Mouse (Mus musculus): Measurements from ENCODE around the gene Rpp25. TPM values are rescaled to one million over a fixed set of nuclear protein-coding genes. Genes with fewer than 3 reads are reported as not detected.
A peak's percentile ranks its signal among the peaks of the same experiment; 100 is the strongest.

The Rpp25 gene
- 0.59 and 0.77 TPM in 2 replicates for polyA plus RNA-seq (2015; fragmentation: Nextera tagmentation; extraction: Ambion mirVana)

DNA sequence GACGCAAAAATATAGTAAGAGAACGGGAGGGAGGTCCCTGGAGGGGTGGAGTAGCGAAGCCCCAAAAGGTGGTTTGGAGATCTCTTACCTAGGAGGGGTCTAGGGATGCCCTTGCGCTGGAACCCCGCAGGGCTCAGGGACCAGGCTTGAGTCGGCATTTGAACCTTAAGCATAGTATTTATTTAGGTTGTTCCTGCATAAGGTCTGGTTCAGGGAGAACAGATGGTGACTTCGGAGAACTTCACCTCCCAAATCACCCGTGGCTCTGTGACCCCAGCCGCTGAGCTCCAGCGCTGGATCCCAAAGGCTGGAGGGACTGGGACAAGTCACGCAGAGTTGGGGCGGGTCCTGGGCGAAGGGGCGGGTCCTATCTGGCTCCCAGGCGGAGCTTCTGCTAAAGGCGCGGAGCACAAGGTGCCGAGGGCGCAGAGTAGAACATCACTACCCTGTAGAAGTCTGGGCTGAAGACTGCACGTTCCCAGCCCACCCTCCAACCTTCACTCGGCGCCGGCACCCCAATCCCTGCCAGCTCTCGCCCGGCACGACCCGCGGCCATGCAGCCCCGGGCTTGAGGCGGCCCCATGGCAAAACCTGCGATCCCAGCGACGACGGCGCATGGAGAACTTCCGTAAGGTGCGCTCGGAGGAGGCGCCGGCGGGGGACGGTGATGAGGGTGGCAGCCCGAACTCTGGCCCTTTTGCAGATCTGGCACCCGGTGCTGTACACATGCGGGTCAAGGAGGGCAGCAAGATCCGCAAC, at the start of gene Rpp25:
Rpp25 (plus strand) TSS at position 405 of the 759 bp plus-strand sequence.
- DNase-seq (no peak), ATAC-seq (ENCODE audit: low read depth) (no peak)
- peak within 1 kb of the TSS; percentile 50 for H3K4me3 ChIP-seq (replicated peaks)
- H3K9ac ChIP-seq, result peak within 1 kb of the TSS; percentile 9; the same call in 1 of the 2 replicates
- 1% methylated on average over 46 of the region's 46 CpGs for WGBS (ENCODE audit: insufficient replicate concordance)
- H3K27me3 ChIP-seq, result peaks cover 90% of the 10 kb centered on the region
- H3K4me2 ChIP-seq, result peak within 1 kb of the TSS; percentile 69
- no peak within 1 kb of the TSS for H3K27ac ChIP-seq
- peaks cover 45% of the 10 kb centered on the region for H3K4me1 ChIP-seq (replicated peaks)
- no peaks in the 10 kb centered on the region for H3K36me3 ChIP-seq
- no peaks in the 10 kb centered on the region for H3K9me3 ChIP-seq (replicated peaks)

DNA sequence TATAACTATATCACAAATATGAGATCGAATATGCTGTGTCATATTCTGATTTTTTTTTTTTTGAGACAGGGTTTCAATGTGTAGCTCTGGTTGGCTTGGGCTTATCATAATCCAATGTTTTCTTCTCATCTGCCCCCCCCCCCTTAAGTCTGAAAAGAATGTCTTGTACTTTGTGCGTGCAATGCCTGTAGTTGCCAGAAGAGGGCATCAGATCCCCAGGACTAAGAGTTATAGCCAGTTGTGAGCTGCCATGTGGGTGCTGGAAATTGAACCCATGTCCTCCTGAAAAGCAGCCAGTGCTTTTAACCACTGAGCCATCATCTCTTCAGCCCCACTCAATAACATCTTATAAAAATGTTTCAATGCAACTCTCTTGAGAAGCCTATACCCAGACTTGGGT, 44.1 kb upstream of the Rpp25 start:
- no peak overlapping the region for H3K4me3 ChIP-seq (replicated peaks)
- no peak overlapping the region for H3K9ac ChIP-seq
- H3K27me3 ChIP-seq, result no peaks in the 10 kb centered on the region
- WGBS (ENCODE audit: insufficient replicate concordance), result 78% methylated on average over 2 of the region's 2 CpGs
- H3K9me3 ChIP-seq (replicated peaks), result no peaks in the 10 kb centered on the region
- ATAC-seq (ENCODE audit: low read depth), result no peak
- H3K36me3 ChIP-seq, result 0 out of 2 replicates have a peak, but pooled peaks cover 3% of the 10 kb centered on the region
- no peak for DNase-seq
- H3K27ac ChIP-seq, result no peak overlapping the region
- H3K4me2 ChIP-seq, result no peak overlapping the region
- no peaks in the 10 kb centered on the region for H3K4me1 ChIP-seq (replicated peaks)

DNA sequence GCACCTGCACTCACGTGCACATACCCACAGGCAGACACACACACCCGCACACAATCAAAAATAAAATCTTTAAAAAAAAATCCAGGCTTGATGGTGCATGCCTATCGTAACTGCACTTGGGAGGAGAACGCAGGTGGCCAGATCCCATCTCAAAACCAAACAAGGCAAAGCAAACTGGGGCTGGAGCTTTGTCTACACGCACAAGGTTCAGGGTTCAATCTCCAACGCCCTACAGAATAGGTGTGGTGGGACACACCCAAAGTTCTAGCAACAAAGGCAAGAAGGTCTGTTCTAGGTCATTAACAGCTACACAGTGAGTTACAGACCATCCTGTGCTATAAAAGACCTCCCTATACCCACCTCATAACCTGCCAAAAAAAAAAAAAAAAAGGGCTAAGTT, 41.0 kb upstream of the Rpp25 start:
- DNase-seq, result no peak
- Histone ChIP-seq H3K27me3 (peaks cover 19% of the 10 kb centered on the region), H3K36me3 (0 out of 2 replicates have a peak, but pooled peaks cover 3% of the 10 kb centered on the region), H3K4me1 (replicated peaks) (peaks cover 25% of the 10 kb centered on the region), H3K4me2 (no peak overlapping the region), H3K9me3 (replicated peaks) (no peaks in the 10 kb centered on the region), H3K27ac (no peak overlapping the region), H3K4me3 (replicated peaks) (no peak overlapping the region), H3K9ac (no peak overlapping the region)
- WGBS (ENCODE audit: insufficient replicate concordance), result 63% methylated on average over 6 of the region's 6 CpGs
- ATAC-seq (ENCODE audit: low read depth), result no peak

GRCm38 (mm10) chr9:57466101-57466500, 37.7 kb upstream of the Rpp25 start:
- peaks cover 26% of the 10 kb centered on the region for H3K27me3 ChIP-seq
- no peak overlapping the region for H3K4me3 ChIP-seq (replicated peaks)
- H3K4me2 ChIP-seq, result 0 out of 2 replicates have a peak overlapping the region, but pooled peaks have one; percentile 12
- no peaks in the 10 kb centered on the region for H3K9me3 ChIP-seq (replicated peaks)
- DNase-seq (no peak), ATAC-seq (ENCODE audit: low read depth) (no peak)
- no peak overlapping the region for H3K27ac ChIP-seq
- peaks cover 29% of the 10 kb centered on the region for H3K4me1 ChIP-seq (replicated peaks)
- whole genome bisulfite sequencing (ENCODE audit: insufficient replicate concordance), result 10% methylated on average over 3 of the region's 3 CpGs
- H3K36me3 ChIP-seq, result no peaks in the 10 kb centered on the region
- H3K9ac ChIP-seq, result no peak overlapping the region

DNA sequence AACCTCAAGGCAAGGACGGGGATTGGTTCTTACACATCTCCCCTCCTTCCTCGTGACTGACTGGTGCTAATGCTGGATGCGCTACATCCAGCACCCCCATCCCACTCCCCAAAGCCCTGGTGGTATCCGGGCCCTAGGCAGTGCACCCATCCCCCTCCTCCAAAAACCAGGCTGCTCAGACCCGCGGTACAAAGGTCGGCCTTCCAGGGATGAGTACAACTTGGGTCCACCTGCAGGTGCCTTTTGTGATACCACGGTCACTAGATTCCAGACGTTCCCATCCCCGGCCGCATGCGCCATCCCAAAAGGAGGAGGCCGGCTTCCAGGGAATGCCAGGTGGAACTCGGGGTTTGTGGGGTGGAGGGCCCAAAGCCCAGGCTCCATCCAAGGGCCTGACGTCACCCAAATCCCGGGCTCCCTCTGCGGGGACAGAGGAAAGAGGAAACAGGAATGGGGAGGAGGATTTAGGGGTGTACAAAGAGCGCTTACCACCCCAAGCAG, 36.5 kb upstream of the Rpp25 start:
- peak overlapping the region; percentile 70 for H3K4me2 ChIP-seq
- H3K4me1 ChIP-seq (replicated peaks), result peaks cover 29% of the 10 kb centered on the region
- H3K4me3 ChIP-seq (replicated peaks), result peak overlapping the region; percentile 61
- H3K9ac ChIP-seq, result peak overlapping the region; percentile 62
- H3K27ac ChIP-seq, result no peak overlapping the region
- ATAC-seq (ENCODE audit: low read depth) (peak; percentile 31), DNase-seq (no peak)
- H3K36me3 ChIP-seq, result no peaks in the 10 kb centered on the region
- 8% methylated on average over 18 of the region's 18 CpGs for WGBS (ENCODE audit: insufficient replicate concordance)
- peaks cover 26% of the 10 kb centered on the region for H3K27me3 ChIP-seq
- no peaks in the 10 kb centered on the region for H3K9me3 ChIP-seq (replicated peaks)

GRCm38 (mm10) chr9:57467896-57468549, 35.8 kb upstream of the Rpp25 start, which contains the start of gene Scamp5:
TSS of gene Scamp5 (minus strand) at chr9:57468060.
- ATAC-seq (ENCODE audit: low read depth) (peak; percentile 74), DNase-seq (peak; percentile 67)
- 1% methylated on average over 48 of the region's 48 CpGs for WGBS (ENCODE audit: insufficient replicate concordance)
- H3K36me3 ChIP-seq, result no peaks in the 10 kb centered on the region
- peak within 1 kb of the TSS; percentile 61 for H3K4me3 ChIP-seq (replicated peaks)
- H3K9ac ChIP-seq, result peak within 1 kb of the TSS; percentile 62
- H3K9me3 ChIP-seq (replicated peaks), result no peaks in the 10 kb centered on the region
- H3K4me2 ChIP-seq, result peak within 1 kb of the TSS; percentile 70
- peaks cover 29% of the 10 kb centered on the region for H3K4me1 ChIP-seq (replicated peaks)
- peaks cover 26% of the 10 kb centered on the region for H3K27me3 ChIP-seq
- H3K27ac ChIP-seq, result no peak within 1 kb of the TSS

- DNase-seq (no peak), ATAC-seq (ENCODE audit: low read depth) (no peak)
- H3K4me1 ChIP-seq (replicated peaks), result peaks cover 29% of the 10 kb centered on the region
- no peak overlapping the region for H3K27ac ChIP-seq
- WGBS (ENCODE audit: insufficient replicate concordance), result 65% methylated on average over 4 of the region's 4 CpGs
- no peak overlapping the region for H3K9ac ChIP-seq
- no peak overlapping the region for H3K4me2 ChIP-seq
- H3K9me3 ChIP-seq (replicated peaks), result no peaks in the 10 kb centered on the region
- no peak overlapping the region for H3K4me3 ChIP-seq (replicated peaks)
- peaks cover 26% of the 10 kb centered on the region for H3K27me3 ChIP-seq
- H3K36me3 ChIP-seq, result no peaks in the 10 kb centered on the region
Measured at GRCm38 (mm10) chr9:57468914-57469313, 34.9 kb upstream of the Rpp25 start.

GRCm38 (mm10) chr9:57485774-57486173, 18.1 kb upstream of the Rpp25 start:
- ATAC-seq (ENCODE audit: low read depth), result no peak

DNA sequence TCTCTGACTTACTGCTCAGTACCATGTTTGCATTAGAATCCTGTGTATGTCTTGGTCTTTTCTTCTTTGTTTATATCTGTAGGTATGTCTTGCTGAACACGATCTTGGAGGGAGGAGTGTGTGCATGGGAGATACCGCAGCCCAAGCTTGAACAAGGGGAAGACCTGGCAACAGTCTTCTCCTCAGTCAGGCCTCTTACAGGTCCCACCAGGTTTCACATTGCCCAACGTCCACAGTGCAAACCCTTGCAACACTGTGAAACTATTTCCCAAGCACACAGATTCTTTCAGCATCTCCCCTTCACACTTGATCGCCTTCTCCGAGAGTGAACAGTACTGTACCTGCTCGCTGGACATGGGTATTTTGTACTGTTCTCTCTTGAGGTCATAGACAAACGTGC, 16.0 kb upstream of the Rpp25 start:
- Histone ChIP-seq H3K4me1 (replicated peaks) (no peaks in the 10 kb centered on the region), H3K27me3 (peaks cover 25% of the 10 kb centered on the region), H3K9ac (no peak overlapping the region), H3K36me3 (no peaks in the 10 kb centered on the region), H3K4me3 (replicated peaks) (no peak overlapping the region), H3K4me2 (no peak overlapping the region), H3K27ac (no peak overlapping the region), H3K9me3 (replicated peaks) (no peaks in the 10 kb centered on the region)
- no peak for DNase-seq
- WGBS (ENCODE audit: insufficient replicate concordance), result 56% methylated on average over 7 of the region's 7 CpGs
- no peak for ATAC-seq (ENCODE audit: low read depth)

More at GRCm38 (mm10) chr9:57485774-57486173, 18.1 kb upstream of the Rpp25 start:
- H3K4me2 ChIP-seq, result no peak overlapping the region
- H3K9ac ChIP-seq, result no peak overlapping the region
- peaks cover 23% of the 10 kb centered on the region for H3K27me3 ChIP-seq
- 14% methylated on average over 7 of the region's 7 CpGs for WGBS (ENCODE audit: insufficient replicate concordance)
- H3K36me3 ChIP-seq, result no peaks in the 10 kb centered on the region
- no peaks in the 10 kb centered on the region for H3K9me3 ChIP-seq (replicated peaks)
- peak; percentile 64 for DNase-seq
- H3K4me3 ChIP-seq (replicated peaks), result no peak overlapping the region
- H3K27ac ChIP-seq, result no peak overlapping the region
- H3K4me1 ChIP-seq (replicated peaks), result no peaks in the 10 kb centered on the region

DNA sequence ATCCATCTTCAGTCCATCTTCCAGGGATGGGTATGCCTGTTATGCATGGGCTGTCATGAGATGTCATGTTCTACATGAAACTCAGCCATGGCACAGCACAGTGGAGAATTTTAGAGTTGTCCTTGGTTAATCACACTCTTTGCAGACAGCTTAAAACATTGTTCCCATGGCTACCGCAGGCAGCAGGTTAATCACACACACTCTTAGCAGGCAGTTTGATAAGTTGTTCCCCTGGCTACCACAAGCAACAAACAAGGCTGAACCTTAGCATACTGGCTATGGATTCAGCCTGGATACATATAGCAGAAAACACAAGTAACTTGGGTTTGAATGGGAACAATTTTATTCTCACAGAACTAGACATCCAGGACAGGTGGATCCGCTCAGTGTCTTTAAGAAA, 10.3 kb upstream of the Rpp25 start:
- H3K9ac ChIP-seq, result no peak overlapping the region
- H3K27me3 ChIP-seq, result peaks cover 29% of the 10 kb centered on the region
- DNase-seq (no peak), ATAC-seq (ENCODE audit: low read depth) (no peak)
- H3K4me2 ChIP-seq, result no peak overlapping the region
- 79% methylated on average over 2 of the region's 2 CpGs for WGBS (ENCODE audit: insufficient replicate concordance)
- no peak overlapping the region for H3K27ac ChIP-seq
- no peak overlapping the region for H3K4me3 ChIP-seq (replicated peaks)
- H3K4me1 ChIP-seq (replicated peaks), result no peaks in the 10 kb centered on the region; the same call in 1 of the 2 replicates
- H3K9me3 ChIP-seq (replicated peaks), result no peaks in the 10 kb centered on the region
- no peaks in the 10 kb centered on the region for H3K36me3 ChIP-seq

GRCm38 (mm10) chr9:57494970-57495369, 8.9 kb upstream of the Rpp25 start:
- Histone ChIP-seq H3K4me1 (replicated peaks) (no peaks in the 10 kb centered on the region; the same call in 1 of the 2 replicates), H3K4me2 (no peak overlapping the region), H3K9ac (no peak overlapping the region), H3K9me3 (replicated peaks) (no peaks in the 10 kb centered on the region), H3K4me3 (replicated peaks) (no peak overlapping the region), H3K27me3 (peaks cover 43% of the 10 kb centered on the region), H3K27ac (no peak overlapping the region), H3K36me3 (no peaks in the 10 kb centered on the region)
- no peak for DNase-seq
- ATAC-seq (ENCODE audit: low read depth), result no peak
